Mouse (Mus musculus) kidney, adult 2 months (tissue): ENCODE results near the gene Lekr1. TPM values are rescaled to one million over a fixed set of nuclear protein-coding genes. Genes with fewer than 3 reads are reported as not detected.

Source experiments
- DNase-seq: peaks from one replicate; pipeline ENCODE4 v3.0.0; 2021
- H3K27ac ChIP-seq: fragments of 200-500 bp; 2 replicates; pipeline ENCODE4 v1.5.1; 2012; ENCODE audit warnings: low read depth, low read length, control low read depth, inconsistent platforms; ENCODE audit not compliant: insufficient read depth
- H3K27me3 ChIP-seq: fragments of 200-500 bp; replicated peaks from 2 replicates; pipeline ENCODE4 v1.6.1; 2012; ENCODE audit warnings: mild to moderate bottlenecking, moderate library complexity, low read length, inconsistent platforms; ENCODE audit not compliant: control insufficient read depth, insufficient read depth
- H3K36me3 ChIP-seq: fragments of 200-500 bp; 2 replicates; pipeline ENCODE4 v1.6.1; 2012; ENCODE audit warnings: mild to moderate bottlenecking, moderate library complexity, low read length, inconsistent platforms; ENCODE audit not compliant: control insufficient read depth, insufficient read depth
- H3K4me1 ChIP-seq: fragments of 200-500 bp; 2 replicates; pipeline ENCODE4 v1.6.1; 2011; ENCODE audit warnings: low read length; ENCODE audit not compliant: control insufficient read depth, insufficient read depth
- H3K4me3 ChIP-seq: fragments of 200-500 bp; 2 replicates; pipeline ENCODE4 v1.5.1; 2011; ENCODE audit warnings: mild to moderate bottlenecking, low read depth, low read length, control low read depth; ENCODE audit not compliant: insufficient read depth
- CTCF ChIP-seq: fragments of 200-500 bp; conservative IDR thresholded peaks from 2 replicates; pipeline ENCODE4 v1.5.1; 2011; ENCODE audit warnings: low read depth, mild to moderate bottlenecking, control low read depth, low read length, moderate library complexity, mixed read lengths; ENCODE audit not compliant: insufficient read depth, insufficient read length
- POLR2A ChIP-seq: fragments of 200-500 bp; IDR thresholded peaks from one replicate; pipeline ENCODE4 v1.6.1; 2011; ENCODE audit warnings: low read depth, low read length, control low read depth
- WGBS: fragments of 180-500 bp; shearing (Covaris S2); methylation state at CpG from one replicate; pipeline ENCODE4 v1.1.7; 2018; 5-methylcytosine and 5-hydroxymethylcytosine counted together
- polyA plus RNA-seq: library from polyadenylated mRNA; depleted of rRNA; stranded (reverse); fragments of >200 nt; gene quantifications from 2 replicates; pipeline ENCODE4 v1.2.3, GENCODE M21; 2012; rRNA removed

The Lekr1 gene
- polyA plus RNA-seq, 1 experiment = 1.7 TPM

DNA sequence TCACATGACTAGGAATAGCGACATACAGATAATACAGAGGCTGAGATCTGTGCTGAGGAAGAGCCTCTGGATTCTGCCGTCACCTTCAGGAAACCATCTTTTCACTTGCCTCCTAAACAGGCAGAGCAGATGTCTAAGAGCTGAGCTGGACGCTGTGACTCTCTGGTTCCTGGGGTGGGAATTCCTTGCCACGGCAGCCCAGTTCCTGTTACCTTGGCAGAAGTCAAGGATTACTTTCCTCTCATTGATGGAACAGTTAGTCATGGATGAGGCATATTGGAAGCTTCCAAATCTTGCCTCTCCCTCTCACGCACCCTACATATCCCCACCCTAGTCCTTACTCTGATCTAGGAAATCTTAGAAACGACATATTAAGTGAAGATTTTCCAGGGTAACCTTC, 203.7 kb downstream of the Lekr1 start:
- H3K4me1 ChIP-seq = peaks cover 6% of the 10 kb centered on the region; the same call in 1 of the 2 replicates
- H3K4me3 ChIP-seq = no peak overlapping the region
- no peak overlapping the region for H3K27ac ChIP-seq
- no peak for DNase-seq
- no peaks in the 10 kb centered on the region for H3K36me3 ChIP-seq
- WGBS = 79% methylated on average over 6 of the region's 6 CpGs
- no peaks in the 10 kb centered on the region for H3K27me3 ChIP-seq
- TF ChIP-seq POLR2A (no peak), CTCF (no peak)

GRCm38 (mm10) chr3:65871188-65871603, 205.2 kb downstream of the Lekr1 start:
- Histone ChIP-seq H3K36me3 (no peaks in the 10 kb centered on the region), H3K4me1 (peaks cover 6% of the 10 kb centered on the region; the same call in 1 of the 2 replicates), H3K4me3 (no peak overlapping the region), H3K27me3 (no peaks in the 10 kb centered on the region), H3K27ac (no peak overlapping the region)
- 22% methylated on average over 12 of the region's 12 CpGs for WGBS
- DNase-seq = peak; percentile 76
- TF ChIP-seq POLR2A (no peak), CTCF (no peak)

- peaks cover 6% of the 10 kb centered on the region; the same call in 1 of the 2 replicates for H3K4me1 ChIP-seq
- no peak overlapping the region for H3K4me3 ChIP-seq
- TF ChIP-seq CTCF (no peak), POLR2A (no peak)
- H3K36me3 ChIP-seq = no peaks in the 10 kb centered on the region
- no peak overlapping the region for H3K27ac ChIP-seq
- 69% methylated on average over 10 of the region's 10 CpGs for WGBS
- DNase-seq = no peak
- H3K27me3 ChIP-seq = no peaks in the 10 kb centered on the region
Observed at GRCm38 (mm10) chr3:65871609-65872272, 205.7 kb downstream of the Lekr1 start.

GRCm38 (mm10) chr3:65873093-65873830, 207.2 kb downstream of the Lekr1 start:
- peak; percentile 10 for DNase-seq

More at GRCm38 (mm10) chr3:65873093-65873830, 207.2 kb downstream of the Lekr1 start:
- H3K4me1 ChIP-seq = peaks cover 6% of the 10 kb centered on the region; the same call in 1 of the 2 replicates
- no peak overlapping the region for H3K27ac ChIP-seq
- no peaks in the 10 kb centered on the region for H3K27me3 ChIP-seq
- no peak overlapping the region for H3K4me3 ChIP-seq
- no peaks in the 10 kb centered on the region for H3K36me3 ChIP-seq
- TF ChIP-seq CTCF (no peak), POLR2A (no peak)
- 68% methylated on average over 13 of the region's 13 CpGs for WGBS

Other genes with a start within 250 kb of the Lekr1 start
- 3.9 and 4.9 TPM in 2 replicates for gene Tiparp, start 137.8 kb upstream of the Lekr1 start, polyA plus RNA-seq